Mouse (Mus musculus) embryonic facial prominence, embryonic 14.5 days (tissue): Measurements from ENCODE around the gene Espl1. TPM values are rescaled to one million over a fixed set of nuclear protein-coding genes. Genes with fewer than 3 reads are reported as not detected.
A peak's percentile ranks its signal among the peaks of the same experiment; 100 is the strongest.

Experiments used
- ATAC-seq: fragments of 200-750 bp; cut with Nextera tagmentation; 2 replicates; pipeline ENCODE4 v1.8.0; 2017; ENCODE audit warnings: low read depth, moderate number of reproducible peaks, moderate TSS enrichment
- DNase-seq: peaks from one replicate; pipeline ENCODE4 v3.0.0-alpha.2; 2015; ENCODE audit warnings: low spot score
- H3K27ac ChIP-seq: fragments of 300-500 bp; sonication (generic); replicated peaks from 2 replicates; pipeline ENCODE4 v1.5.1; 2014; ENCODE audit warnings: low read depth, mild to moderate bottlenecking, low read length, moderate library complexity
- H3K27me3 ChIP-seq: fragments of 300-500 bp; sonication (generic); replicated peaks from 2 replicates; pipeline ENCODE4 v1.6.1; 2014; ENCODE audit warnings: low read length; ENCODE audit not compliant: control insufficient read depth, insufficient read depth
- H3K36me3 ChIP-seq: fragments of 300-500 bp; sonication (generic); 2 replicates; pipeline ENCODE4 v1.6.1; 2014; ENCODE audit warnings: low read length, mixed read lengths; ENCODE audit not compliant: control insufficient read depth, insufficient read depth
- H3K4me1 ChIP-seq: fragments of 300-500 bp; sonication (generic); 2 replicates; pipeline ENCODE4 v1.6.1; 2014; ENCODE audit warnings: antibody characterized with exemption, low read length; ENCODE audit not compliant: control insufficient read depth, insufficient read depth
- H3K4me2 ChIP-seq: fragments of 300-500 bp; sonication (generic); 2 replicates; pipeline ENCODE4 v1.6.1; 2014; ENCODE audit warnings: low read depth, mild to moderate bottlenecking, low read length, moderate library complexity, mixed read lengths
- H3K4me3 ChIP-seq: fragments of 300-500 bp; sonication (generic); 2 replicates; pipeline ENCODE4 v1.5.1; 2014; ENCODE audit warnings: low read depth, mild to moderate bottlenecking, low read length
- H3K9ac ChIP-seq: fragments of 300-500 bp; sonication (generic); 2 replicates; pipeline ENCODE4 v1.6.1; 2014; ENCODE audit warnings: low read depth, mild to moderate bottlenecking, low read length, moderate library complexity, mixed read lengths
- H3K9me3 ChIP-seq: fragments of 300-500 bp; sonication (generic); 2 replicates; pipeline ENCODE4 v1.6.1; 2016; ENCODE audit warnings: low read length; ENCODE audit not compliant: control insufficient read depth
- WGBS: fragments of 180-500 bp; shearing (Covaris S2); extraction: QIAGEN DNeasy Blood & Tissue Kit; methylation state at CpG from one replicate; pipeline ENCODE4 v1.1.7; 2014; 5-methylcytosine and 5-hydroxymethylcytosine counted together
- polyA plus RNA-seq: library from polyadenylated mRNA; unstranded; fragments of >200 nt; fragmentation: Nextera tagmentation; extraction: Ambion mirVana; gene quantifications from 2 replicates; pipeline ENCODE4 v1.2.1, GENCODE M21; 2014

Espl1 gene
- polyA plus RNA-seq, 1 experiment from 2014 or later: 22.4 TPM

- DNase-seq (peak; percentile 56), ATAC-seq (no peak)
- Histone ChIP-seq H3K36me3 (no peaks in the 10 kb centered on the region), H3K9ac (peak within 1 kb of the TSS; percentile 55), H3K4me3 (peak within 1 kb of the TSS; percentile 38), H3K27me3 (0 out of 2 replicates have a peak, but pooled peaks cover 5% of the 10 kb centered on the region), H3K4me1 (peaks cover 17% of the 10 kb centered on the region), H3K4me2 (peak within 1 kb of the TSS; percentile 56), H3K9me3 (no peaks in the 10 kb centered on the region), H3K27ac (peak within 1 kb of the TSS; percentile 74)
- WGBS: 9% methylated on average over 12 of the region's 15 CpGs
Measured at GRCm38 (mm10) chr15:102366733-102367344, 70.8 kb downstream of the Espl1 start, which contains the start of gene Sp7. TSS of gene Sp7 (minus strand) at chr15:102367182.

- 0 out of 2 replicates have a peak, but pooled peaks cover 5% of the 10 kb centered on the region for H3K27me3 ChIP-seq
- 8% methylated on average over 12 of the region's 13 CpGs for WGBS
- no peaks in the 10 kb centered on the region for H3K36me3 ChIP-seq
- peak overlapping the region; percentile 39 for H3K4me2 ChIP-seq
- no peaks in the 10 kb centered on the region for H3K9me3 ChIP-seq
- no peak for ATAC-seq
- peak overlapping the region; percentile 8; the same call in 1 of the 2 replicates for H3K4me3 ChIP-seq
- no peak for DNase-seq
- H3K4me1 ChIP-seq: peaks cover 17% of the 10 kb centered on the region
- H3K27ac ChIP-seq: peak overlapping the region; percentile 46
- H3K9ac ChIP-seq: peak overlapping the region; percentile 34
Measured at GRCm38 (mm10) chr15:102369972-102370371, 73.9 kb downstream of the Espl1 start.

- Histone ChIP-seq H3K27me3 (0 out of 2 replicates have a peak, but pooled peaks cover 3% of the 10 kb centered on the region), H3K9ac (peak overlapping the region; percentile 34), H3K4me3 (peak overlapping the region; percentile 8; the same call in 1 of the 2 replicates), H3K27ac (peak overlapping the region; percentile 46), H3K36me3 (no peaks in the 10 kb centered on the region), H3K9me3 (no peaks in the 10 kb centered on the region), H3K4me1 (peaks cover 17% of the 10 kb centered on the region), H3K4me2 (peak overlapping the region; percentile 39)
- ATAC-seq: peak; percentile 89
- WGBS: 0% methylated on average over 8 of the region's 10 CpGs
- DNase-seq: peak; percentile 77
Measured at GRCm38 (mm10) chr15:102370727-102371126, 74.7 kb downstream of the Espl1 start.

Other genes starting within 250 kb of the Espl1 start
- gene Eif4b, start 222.5 kb upstream of the Espl1 start, polyA plus RNA-seq: 123 and 141 TPM in 2 replicates
- 45.9 and 56.4 TPM in 2 replicates for gene Tns2, start 195.9 kb upstream of the Espl1 start, polyA plus RNA-seq
- 19.2 TPM in 2 replicates for gene Spryd3, start 160.0 kb upstream of the Espl1 start, polyA plus RNA-seq
- gene Igfbp6, start 151.9 kb upstream of the Espl1 start, polyA plus RNA-seq: 15.0 and 20.1 TPM in 2 replicates
- gene Soat2, start 145.7 kb upstream of the Espl1 start, polyA plus RNA-seq: 0.17 and 0.63 TPM in 2 replicates
- 48.6 and 49.8 TPM in 2 replicates for gene Zfp740, start 93.0 kb upstream of the Espl1 start, polyA plus RNA-seq
- 63.6 and 66.8 TPM in 2 replicates for gene Csad, start 91.5 kb upstream of the Espl1 start, polyA plus RNA-seq
- 2.1 and 4.1 TPM in 2 replicates for gene Itgb7, start 64.3 kb upstream of the Espl1 start, polyA plus RNA-seq
- gene Rarg, start 38.7 kb upstream of the Espl1 start, polyA plus RNA-seq: 73.8 and 75.3 TPM in 2 replicates
- gene Gm9918, start 25.7 kb upstream of the Espl1 start, polyA plus RNA-seq: 0.71 and 1.1 TPM in 2 replicates
- 64.6 and 67.2 TPM in 2 replicates for gene Mfsd5, start 16.8 kb upstream of the Espl1 start, polyA plus RNA-seq
- gene Pfdn5, start 29.9 kb downstream of the Espl1 start, polyA plus RNA-seq: 466 and 478 TPM in 2 replicates
- 79.0 and 83.2 TPM in 2 replicates for gene Myg1, start 35.4 kb downstream of the Espl1 start, polyA plus RNA-seq
- gene Aaas, start 54.5 kb downstream of the Espl1 start, polyA plus RNA-seq: 52.5 and 60.5 TPM in 2 replicates
- 31.2 and 45.0 TPM in 2 replicates for gene Sp7, start 70.9 kb downstream of the Espl1 start, polyA plus RNA-seq
- gene Sp1, start 109.9 kb downstream of the Espl1 start, polyA plus RNA-seq: 15.5 and 16.5 TPM in 2 replicates
- 0.26 and 0.96 TPM in 2 replicates for gene Amhr2, start 149.1 kb downstream of the Espl1 start, polyA plus RNA-seq
- 95.9 and 97.6 TPM in 2 replicates for gene Prr13, start 162.8 kb downstream of the Espl1 start, polyA plus RNA-seq
- gene Pcbp2, start 174.3 kb downstream of the Espl1 start, polyA plus RNA-seq: 276 and 279 TPM in 2 replicates
- gene Gm10337, start 207.5 kb downstream of the Espl1 start, polyA plus RNA-seq: 3.2 and 5.2 TPM in 2 replicates
- 13.0 and 15.8 TPM in 2 replicates for gene Map3k12, start 220.8 kb downstream of the Espl1 start, polyA plus RNA-seq
- gene Tarbp2, start 221.9 kb downstream of the Espl1 start, polyA plus RNA-seq: 68.5 and 79.0 TPM in 2 replicates
- 2.0 and 2.2 TPM in 2 replicates for gene Npff, start 228.7 kb downstream of the Espl1 start, polyA plus RNA-seq